Mouse (Mus musculus) Muller cell, postnatal 12 days (primary cell): ENCODE results near the gene Notch1.

Experiments used
- DNase-seq: peaks from one replicate; pipeline ENCODE4 v3.0.0-alpha.2; 2015; ENCODE audit errors: inconsistent ontology term

Notch1 gene

GRCm38 (mm10) chr2:26500599-26501370, 15.7 kb downstream of the Notch1 start:
- DNase-seq, result peak; percentile 98

GRCm38 (mm10) chr2:26500027-26500598, 16.4 kb downstream of the Notch1 start:
- DNase-seq, result peak; percentile 82

- DNase-seq, result no peak
Observed at GRCm38 (mm10) chr2:26498694-26499093, 17.8 kb downstream of the Notch1 start.

GRCm38 (mm10) chr2:26497861-26498533, 18.5 kb downstream of the Notch1 start:
- peak; percentile 65 for DNase-seq

- DNase-seq, result peak; percentile 61
Observed at GRCm38 (mm10) chr2:26496451-26496850, 20.0 kb downstream of the Notch1 start.

GRCm38 (mm10) chr2:26495701-26496100, 20.8 kb downstream of the Notch1 start:
- DNase-seq, result no peak

GRCm38 (mm10) chr2:26494991-26495390, 21.5 kb downstream of the Notch1 start:
- DNase-seq, result no peak

GRCm38 (mm10) chr2:26494396-26494795, 22.1 kb downstream of the Notch1 start:
- peak; percentile 79 for DNase-seq

GRCm38 (mm10) chr2:26493021-26493781, 23.3 kb downstream of the Notch1 start:
- peak; percentile 79 for DNase-seq

GRCm38 (mm10) chr2:26490760-26491301, 25.6 kb downstream of the Notch1 start:
- DNase-seq, result no peak

- DNase-seq, result no peak
Observed at GRCm38 (mm10) chr2:26488535-26489135, 27.8 kb downstream of the Notch1 start.

- peak; percentile 96 for DNase-seq
Observed at GRCm38 (mm10) chr2:26487322-26488021, 29.0 kb downstream of the Notch1 start.

GRCm38 (mm10) chr2:26486835-26487321, 29.6 kb downstream of the Notch1 start:
- DNase-seq, result no peak

- no peak for DNase-seq
Observed at GRCm38 (mm10) chr2:26486264-26486810, 30.1 kb downstream of the Notch1 start.

- no peak for DNase-seq
Observed at GRCm38 (mm10) chr2:26485710-26486109, 30.8 kb downstream of the Notch1 start.

- no peak for DNase-seq
Observed at GRCm38 (mm10) chr2:26485278-26485677, 31.2 kb downstream of the Notch1 start.

- no peak for DNase-seq
Observed at GRCm38 (mm10) chr2:26484169-26484568, 32.3 kb downstream of the Notch1 start.

GRCm38 (mm10) chr2:26483230-26483869, 33.1 kb downstream of the Notch1 start:
- DNase-seq, result no peak

- DNase-seq, result no peak
Observed at GRCm38 (mm10) chr2:26482824-26483223, 33.6 kb downstream of the Notch1 start.
